Mouse (Mus musculus) ES-CJ7 (cell line): ENCODE measurements around the gene Abo.

Experiments used
- DNase-seq: peaks from one replicate; pipeline ENCODE4 v3.0.0; 2011; ENCODE audit warnings: low read depth, low spot score

Gene Abo

GRCm38 (mm10) chr2:26870666-26871065 is 5.9 kb upstream of the Abo start:
- DNase-seq: peak; percentile 50

DNA sequence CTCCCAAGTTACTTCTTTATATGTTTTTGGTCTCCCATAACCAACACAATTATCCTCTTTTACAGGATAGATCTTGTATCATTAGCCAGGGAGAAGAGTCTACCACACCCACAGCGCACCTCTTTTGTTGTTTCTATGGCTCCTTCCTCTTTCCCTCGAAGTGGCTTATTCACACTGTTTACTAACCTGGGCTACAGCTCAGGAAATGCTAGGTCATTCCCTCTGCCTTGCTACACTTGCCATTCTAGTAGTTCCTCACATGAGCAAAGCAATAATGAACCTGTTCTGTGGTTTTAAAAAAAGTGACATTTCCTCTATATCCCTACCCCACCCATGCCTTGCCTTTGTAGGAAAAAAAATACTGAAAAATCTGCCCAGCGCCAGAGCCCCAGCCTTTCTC is 1.9 kb downstream of the Abo start:
- no peak for DNase-seq

GRCm38 (mm10) chr2:26847706-26848105 is 17.1 kb downstream of the Abo start:
- DNase-seq: peak; percentile 48

DNA sequence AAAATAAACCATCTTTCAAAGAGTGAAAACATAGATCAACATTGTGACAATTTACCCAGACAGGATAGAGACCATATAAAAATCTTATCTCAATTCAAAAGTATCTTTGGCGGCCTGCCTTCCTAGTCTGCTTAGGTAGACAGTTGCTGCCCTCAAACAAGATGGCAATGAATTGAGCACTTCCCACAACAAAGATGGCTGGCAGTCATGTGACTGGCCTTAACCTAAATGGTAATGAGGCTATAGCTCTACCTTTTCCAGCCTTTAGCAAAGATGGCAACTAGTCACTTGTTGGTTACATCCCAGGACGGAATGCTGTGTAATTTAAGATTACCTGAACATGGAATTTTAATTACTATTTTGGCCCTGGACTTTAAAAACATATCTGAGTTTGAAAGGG is 32.3 kb downstream of the Abo start:
- peak; percentile 26 for DNase-seq

DNA sequence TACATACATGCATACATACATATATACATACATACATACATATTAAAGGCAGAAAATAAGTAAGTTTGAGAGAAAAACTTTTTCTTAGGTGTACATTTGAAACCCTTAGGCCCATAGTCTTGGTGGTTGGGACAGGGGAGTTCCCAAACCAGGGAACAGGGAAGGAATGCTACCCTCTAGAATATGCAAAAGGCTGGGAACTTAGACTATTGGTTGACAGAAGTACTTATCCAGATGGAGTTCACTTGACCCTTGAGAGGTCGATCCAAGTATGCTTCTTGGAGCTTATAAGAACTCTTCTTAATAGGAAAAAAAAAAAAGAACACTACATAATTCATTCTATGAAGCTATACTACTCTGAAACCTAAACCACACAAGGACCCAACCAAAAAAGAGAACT is 36.7 kb downstream of the Abo start:
- DNase-seq: peak; percentile 15

DNA sequence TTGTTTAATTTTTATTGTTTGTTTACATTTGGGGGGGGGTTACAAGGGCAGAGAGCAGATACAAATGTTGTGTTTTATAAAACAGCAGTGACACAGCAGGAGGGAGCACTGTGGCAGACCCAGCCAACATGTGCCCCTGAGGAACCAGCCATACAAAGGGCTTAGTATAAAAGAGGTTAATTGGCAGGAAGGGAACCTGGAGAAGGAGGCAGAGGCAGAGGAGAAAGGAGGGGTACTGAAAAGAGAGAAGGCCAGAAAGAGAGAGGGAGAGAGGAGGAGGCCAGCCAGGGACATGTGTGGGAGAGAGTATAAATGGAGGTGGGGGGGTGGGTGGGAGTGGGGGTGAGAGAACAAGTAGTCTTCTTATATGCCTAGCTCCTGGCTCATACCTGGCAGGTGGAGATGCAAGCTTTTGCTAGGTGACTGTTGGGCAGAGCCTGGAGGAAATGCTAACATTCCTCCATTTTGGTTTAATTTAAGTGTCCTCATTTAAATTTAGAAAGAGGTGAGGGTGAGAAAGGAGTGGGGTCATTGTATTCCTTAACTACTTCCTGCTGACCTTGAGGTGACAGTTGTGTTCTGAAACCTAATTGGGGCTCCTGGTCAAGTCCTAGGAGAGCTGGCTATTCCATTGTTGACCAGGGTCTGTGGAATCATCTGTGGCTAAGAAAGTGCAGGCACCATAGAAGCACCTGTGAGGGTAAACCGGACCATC is 37.4 kb downstream of the Abo start:
- peak; percentile 80 for DNase-seq
